Mouse (Mus musculus) T-helper 17 cell (primary cell): Measurements from ENCODE around the gene Tmem150c.

Source experiments
- in situ Hi-C, 2 experiments: fragments of 300-600 bp; cut with MboI, MseI; formaldehyde crosslinking; loops; 1 replicate in 1 of 2; 2 replicates in 1 of 2; pipeline ENCODE4 v1.15.1; 2025; ENCODE audit warnings: high pct_unique_total_duplicates in 2 of 2

The Tmem150c gene

GRCm38 (mm10) chr5:100032107-100032506 lies 127.5 kb downstream of the Tmem150c start:
- in situ Hi-C loops, result loop anchor here in 1 of 2 experiments (25.0 kb wide), 1 partner anchor 770 kb away; no protein-coding TSS in a partner anchor

- in situ Hi-C loops, result loop anchor here in 1 of 2 experiments (25.0 kb wide), 1 partner anchor 768 kb away; no protein-coding TSS in a partner anchor
These were observed 129.5 kb downstream of the Tmem150c start for GRCm38 (mm10) chr5:100030069-100030468.
